Mouse (Mus musculus) lung, embryonic 16.5 days (tissue): Measurements from ENCODE around the gene Cd3g. TPM values are rescaled to one million over a fixed set of nuclear protein-coding genes. Genes with fewer than 3 reads are reported as not detected.
A peak's percentile ranks its signal among the peaks of the same experiment; 100 is the strongest.
"Not testable (repeated sequence)": the region's sequence is repeated elsewhere in the genome, so short reads cannot be mapped to it uniquely, and the experiment has no call there.

ENCODE experiments used
- ATAC-seq: fragments of 200-750 bp; cut with Nextera tagmentation; 2 replicates; pipeline ENCODE4 v1.8.0; 2017; ENCODE audit warnings: low read depth, mild to moderate bottlenecking, moderate library complexity
- H3K27ac ChIP-seq: fragments of 300-500 bp; sonication (generic); 2 replicates; pipeline ENCODE4 v1.5.1; 2014; ENCODE audit warnings: mild to moderate bottlenecking, control low read depth, low read length
- H3K27me3 ChIP-seq: fragments of 300-500 bp; sonication (generic); 2 replicates; pipeline ENCODE4 v1.6.1; 2014; ENCODE audit warnings: low read depth, low read length, mixed read lengths; ENCODE audit not compliant: control insufficient read depth, insufficient read depth
- H3K36me3 ChIP-seq: fragments of 300-500 bp; sonication (generic); 2 replicates; pipeline ENCODE4 v1.6.1; 2014; ENCODE audit warnings: low read length; ENCODE audit not compliant: control insufficient read depth, insufficient read depth
- H3K4me1 ChIP-seq: fragments of 300-500 bp; sonication (generic); replicated peaks from 2 replicates; pipeline ENCODE4 v1.6.1; 2014; ENCODE audit warnings: low read length, mixed read lengths; ENCODE audit not compliant: control insufficient read depth, insufficient read depth
- H3K4me2 ChIP-seq: fragments of 300-500 bp; sonication (generic); 2 replicates; pipeline ENCODE4 v1.6.1; 2014; ENCODE audit warnings: low read depth, low read length, control low read depth
- H3K4me3 ChIP-seq: fragments of 300-500 bp; sonication (generic); 2 replicates; pipeline ENCODE4 v1.5.1; 2014; ENCODE audit warnings: mild to moderate bottlenecking, low read length, control low read depth
- H3K9ac ChIP-seq: fragments of 300-500 bp; sonication (generic); 2 replicates; pipeline ENCODE4 v1.6.1; 2014; ENCODE audit warnings: low read length, control low read depth
- H3K9me3 ChIP-seq: fragments of 300-500 bp; sonication (generic); 2 replicates; pipeline ENCODE4 v1.6.1; 2016; ENCODE audit warnings: low read length; ENCODE audit not compliant: control insufficient read depth
- WGBS: fragments of 180-500 bp; shearing (Covaris S2); extraction: QIAGEN DNeasy Blood & Tissue Kit; methylation state at CpG from one replicate; pipeline ENCODE4 v1.1.7; 2014; 5-methylcytosine and 5-hydroxymethylcytosine counted together
- polyA plus RNA-seq: library from polyadenylated mRNA; unstranded; fragments of >200 nt; fragmentation: Nextera tagmentation; extraction: Ambion mirVana; gene quantifications from 2 replicates; pipeline ENCODE4 v1.2.1, GENCODE M21; 2015

Cd3g gene
- polyA plus RNA-seq, 1 experiment from 2014 or later, result 6.2 TPM

GRCm38 (mm10) chr9:44981104-44981503 is 873 bp upstream of the Cd3g start:
- no peaks in the 10 kb centered on the region for H3K9me3 ChIP-seq
- H3K36me3 ChIP-seq, result no peaks in the 10 kb centered on the region
- H3K27ac ChIP-seq, result no peak overlapping the region
- no peaks in the 10 kb centered on the region for H3K27me3 ChIP-seq
- H3K4me3 ChIP-seq, result no peak overlapping the region
- H3K9ac ChIP-seq, result no peak overlapping the region
- WGBS, result 88% methylated on average over 2 of the region's 2 CpGs
- H3K4me2 ChIP-seq, result no peak overlapping the region
- ATAC-seq, result no peak
- H3K4me1 ChIP-seq, result no peaks in the 10 kb centered on the region

DNA sequence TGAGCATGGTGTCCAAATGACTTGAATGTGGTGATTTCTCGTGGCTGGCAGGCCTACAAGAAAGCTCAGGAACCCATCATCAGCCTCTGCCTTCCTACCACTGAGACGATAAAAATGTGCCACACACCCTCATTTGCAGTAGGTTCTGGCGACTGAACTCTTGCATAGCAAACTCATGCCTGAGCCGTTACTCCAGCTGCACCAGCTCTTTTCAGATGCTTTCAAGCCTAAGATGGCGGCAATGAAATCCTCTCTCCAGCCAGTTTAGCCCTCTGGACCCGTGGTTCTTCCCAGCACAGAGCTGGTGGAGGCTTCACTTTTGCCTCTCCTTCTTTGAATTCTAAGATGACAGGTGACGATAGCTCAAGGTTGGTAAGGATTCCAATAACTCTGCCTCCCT is 425 bp downstream of the Cd3g start:
- Histone ChIP-seq H3K4me2 (no peak overlapping the region), H3K27me3 (no peaks in the 10 kb centered on the region), H3K9me3 (no peaks in the 10 kb centered on the region), H3K36me3 (no peaks in the 10 kb centered on the region), H3K27ac (no peak overlapping the region), H3K9ac (no peak overlapping the region), H3K4me3 (no peak overlapping the region), H3K4me1 (no peaks in the 10 kb centered on the region)
- WGBS, result 71% methylated on average over 7 of the region's 7 CpGs
- no peak for ATAC-seq

- Histone ChIP-seq H3K9me3 (no peaks in the 10 kb centered on the region), H3K4me3 (no peak overlapping the region), H3K4me2 (no peak overlapping the region), H3K27me3 (no peaks in the 10 kb centered on the region), H3K9ac (no peak overlapping the region), H3K27ac (no peak overlapping the region), H3K4me1 (no peaks in the 10 kb centered on the region), H3K36me3 (no peaks in the 10 kb centered on the region)
- 48% methylated on average over 6 of the region's 6 CpGs for WGBS
- ATAC-seq, result no peak
Measured at GRCm38 (mm10) chr9:44977813-44978212, 2.4 kb downstream of the Cd3g start.

DNA sequence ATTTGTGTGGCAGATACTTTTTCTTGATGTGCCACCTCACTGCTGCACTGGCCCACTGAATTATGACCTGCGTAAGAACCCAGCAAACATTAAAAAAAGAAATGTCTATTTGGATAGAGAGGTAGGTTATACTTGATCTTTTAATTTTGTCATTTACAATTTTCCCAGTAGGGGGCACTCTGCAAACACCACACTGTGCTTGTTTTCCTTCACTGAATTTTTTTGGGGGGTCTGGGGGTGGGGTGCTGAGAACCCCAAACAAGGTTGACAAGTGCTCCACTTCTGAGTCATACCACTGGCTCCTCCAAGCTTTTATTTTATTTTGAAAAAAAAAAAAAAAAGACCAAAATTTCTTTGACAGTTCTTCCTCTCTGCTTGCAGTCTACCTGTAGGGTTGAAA is 10.8 kb downstream of the Cd3g start:
- no peaks in the 10 kb centered on the region for H3K36me3 ChIP-seq
- H3K4me1 ChIP-seq, result peaks cover 9% of the 10 kb centered on the region
- H3K4me3 ChIP-seq, result no peak overlapping the region
- H3K9me3 ChIP-seq, result no peaks in the 10 kb centered on the region
- H3K27ac ChIP-seq, result no peak overlapping the region
- H3K9ac ChIP-seq, result no peak overlapping the region
- ATAC-seq, result no peak
- 50% methylated on average over 1 of the region's 1 CpGs for WGBS
- no peak overlapping the region for H3K4me2 ChIP-seq
- H3K27me3 ChIP-seq, result no peaks in the 10 kb centered on the region

- WGBS, result 77% methylated on average over 5 of the region's 5 CpGs
Measured at GRCm38 (mm10) chr9:44967763-44968162, 12.5 kb downstream of the Cd3g start.

GRCm38 (mm10) chr9:44966815-44967242 is 13.4 kb downstream of the Cd3g start:
- H3K4me2 ChIP-seq, result no peak overlapping the region
- H3K27ac ChIP-seq, result no peak overlapping the region
- H3K36me3 ChIP-seq, result no peaks in the 10 kb centered on the region; the same call in 1 of the 2 replicates
- whole genome bisulfite sequencing, result 22% methylated on average over 3 of the region's 3 CpGs
- H3K9me3 ChIP-seq, result no peaks in the 10 kb centered on the region
- no peak overlapping the region for H3K9ac ChIP-seq
- H3K27me3 ChIP-seq, result no peaks in the 10 kb centered on the region
- H3K4me3 ChIP-seq, result no peak overlapping the region
- peaks cover 13% of the 10 kb centered on the region for H3K4me1 ChIP-seq
- ATAC-seq, result no peak

More at GRCm38 (mm10) chr9:44967763-44968162, 12.5 kb downstream of the Cd3g start:
- H3K36me3 ChIP-seq, H3K27ac ChIP-seq, H3K4me2 ChIP-seq, H3K9ac ChIP-seq, H3K9me3 ChIP-seq, ATAC-seq, H3K27me3 ChIP-seq, H3K4me3 ChIP-seq: not testable (repeated sequence)
- peaks cover 13% of the 10 kb centered on the region for H3K4me1 ChIP-seq

DNA sequence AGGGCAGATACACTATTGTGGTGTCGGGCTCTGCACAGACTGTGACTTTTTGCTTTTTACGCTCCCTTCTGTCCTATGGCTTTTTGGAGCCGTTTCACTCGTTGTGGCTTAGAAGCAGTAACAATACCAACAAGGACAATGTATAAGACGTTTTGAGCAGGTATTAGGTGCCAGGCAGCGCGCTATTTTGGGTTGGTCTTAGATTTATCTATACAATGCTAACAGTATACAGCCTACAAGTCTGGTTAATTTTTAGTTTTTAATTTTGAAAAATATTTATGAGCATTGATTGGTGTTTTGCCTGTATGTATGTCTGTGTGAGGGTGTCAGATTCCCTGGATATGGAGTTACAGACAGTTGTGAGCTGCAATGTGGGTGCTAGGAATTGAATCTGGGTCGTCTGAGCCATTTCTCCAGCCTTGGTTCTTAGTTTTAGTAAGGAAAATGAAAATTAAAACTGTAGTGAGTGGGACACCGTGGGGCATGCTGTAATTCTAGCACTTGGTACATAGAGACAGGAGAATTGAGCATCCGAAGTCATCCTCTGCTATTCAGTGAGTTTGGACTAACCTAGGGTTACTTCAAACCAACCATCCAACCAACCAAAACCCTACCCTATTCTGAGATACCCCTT is 14.3 kb downstream of the Cd3g start:
- H3K27me3 ChIP-seq, result no peaks in the 10 kb centered on the region
- H3K4me1 ChIP-seq, result peaks cover 13% of the 10 kb centered on the region
- H3K27ac ChIP-seq, result peak overlapping the region; percentile 42; the same call in 1 of the 2 replicates
- H3K9me3 ChIP-seq, result no peaks in the 10 kb centered on the region
- no peaks in the 10 kb centered on the region; the same call in none of the 2 replicates for H3K36me3 ChIP-seq
- H3K4me3 ChIP-seq, result peak overlapping the region; percentile 94
- WGBS, result 12% methylated on average over 10 of the region's 10 CpGs
- H3K9ac ChIP-seq, result peak overlapping the region; percentile 59
- ATAC-seq, result no peak
- H3K4me2 ChIP-seq, result peak overlapping the region; percentile 91

DNA sequence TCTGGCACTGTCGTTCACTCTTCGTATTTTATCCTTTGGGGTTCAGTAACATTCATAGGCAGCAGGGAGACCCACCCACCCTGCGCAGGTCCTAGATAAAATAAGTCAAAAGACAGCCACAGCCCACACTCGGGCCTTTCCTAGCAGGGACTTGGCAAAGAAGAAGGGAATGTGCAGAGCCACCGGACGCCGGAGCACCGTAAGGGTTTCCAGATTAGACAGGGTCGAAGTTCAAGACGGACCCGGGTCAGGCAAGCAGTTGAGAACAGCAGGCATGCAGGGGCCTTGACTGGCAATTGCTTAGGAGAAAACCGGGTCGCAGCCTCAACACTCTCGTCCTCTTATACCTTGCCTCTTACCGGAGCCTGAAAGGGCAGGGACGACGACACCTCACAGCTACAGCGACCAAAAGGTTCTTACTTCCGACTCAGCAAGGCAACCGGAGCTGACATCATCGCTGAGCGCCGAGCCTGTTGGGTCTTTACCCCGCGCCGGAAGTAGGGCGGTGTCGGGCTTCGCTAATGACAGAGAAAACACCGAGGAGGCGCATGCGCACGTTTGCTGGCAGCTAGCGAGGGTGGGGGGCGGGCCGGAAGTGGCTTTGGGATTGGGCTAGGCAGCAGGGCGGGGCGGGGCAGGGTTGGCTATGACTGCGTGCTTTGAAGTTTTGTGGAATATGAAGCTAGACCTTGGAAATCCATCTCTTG is 15.0 kb downstream of the Cd3g start, which contains the start of gene Ube4a:
Ube4a (minus strand) TSS at position 475 of the 707 bp plus-strand sequence.
- Histone ChIP-seq H3K4me2 (peak within 1 kb of the TSS; percentile 91), H3K36me3 (no peaks in the 10 kb centered on the region; the same call in none of the 2 replicates), H3K4me1 (peaks cover 13% of the 10 kb centered on the region), H3K27ac (peak within 1 kb of the TSS; percentile 42; the same call in 1 of the 2 replicates), H3K27me3 (no peaks in the 10 kb centered on the region), H3K9ac (peak within 1 kb of the TSS; percentile 88), H3K9me3 (no peaks in the 10 kb centered on the region), H3K4me3 (peak within 1 kb of the TSS; percentile 94)
- peak; percentile 98 for ATAC-seq
- under 1% methylated on average over 39 of the region's 39 CpGs for WGBS

DNA sequence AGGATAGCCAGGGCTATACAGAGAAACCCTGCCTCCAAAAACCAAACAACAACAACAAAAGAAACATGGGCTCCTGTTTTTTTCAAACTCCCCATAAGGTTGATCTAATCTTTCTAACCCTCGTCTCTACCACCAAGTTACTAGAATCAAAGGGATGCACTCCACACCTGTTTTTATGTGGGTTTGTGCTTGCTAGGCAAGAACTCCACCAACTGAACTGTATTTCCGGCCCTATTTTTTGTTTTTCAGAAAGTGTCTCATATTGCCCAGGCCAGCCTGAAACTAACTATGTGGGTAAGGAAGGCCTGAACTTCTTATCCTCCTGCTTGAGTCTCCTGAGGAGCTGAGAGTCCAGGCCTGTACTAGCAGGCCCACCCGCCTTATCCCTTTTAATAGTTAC is 25.8 kb downstream of the Cd3g start:
- Histone ChIP-seq H3K27ac (no peak overlapping the region), H3K9me3 (no peaks in the 10 kb centered on the region), H3K4me2 (no peak overlapping the region), H3K27me3 (no peaks in the 10 kb centered on the region), H3K4me3 (no peak overlapping the region), H3K36me3 (peaks cover 50% of the 10 kb centered on the region), H3K4me1 (no peaks in the 10 kb centered on the region), H3K9ac (no peak overlapping the region)
- 84% methylated on average over 3 of the region's 3 CpGs for WGBS
- no peak for ATAC-seq
